Mouse (Mus musculus) heart, postnatal 10 days (tissue): Measurements from ENCODE around the gene H2al1j. TPM values are rescaled to one million over a fixed set of nuclear protein-coding genes. Genes with fewer than 3 reads are reported as not detected.
"Not testable (repeated sequence)": the region's sequence is repeated elsewhere in the genome, so short reads cannot be mapped to it uniquely, and the experiment has no call there.

Source experiments
- DNase-seq, 2 experiments: peaks; one replicate each; pipeline ENCODE4 v3.0.0; 2021
- intact Hi-C: fragments of 180-260 bp; cut with DNase I; formaldehyde crosslinking; loops from one replicate; pipeline ENCODE4 v1.15.1; 2025
- total RNA-seq, 2 experiments: library from RNA; stranded (reverse); gene quantifications; 2 replicates each; pipeline ENCODE4 v1.2.3; 2021

H2al1j gene
- not detected for total RNA-seq

GRCm38 (mm10) chrX:11327522-11327921 lies at the start of gene H2al1j:
Gene H2al1j, plus strand, starts transcription at chrX:11327822.
- DNase-seq, intact Hi-C loops: not testable (repeated sequence)

DNA sequence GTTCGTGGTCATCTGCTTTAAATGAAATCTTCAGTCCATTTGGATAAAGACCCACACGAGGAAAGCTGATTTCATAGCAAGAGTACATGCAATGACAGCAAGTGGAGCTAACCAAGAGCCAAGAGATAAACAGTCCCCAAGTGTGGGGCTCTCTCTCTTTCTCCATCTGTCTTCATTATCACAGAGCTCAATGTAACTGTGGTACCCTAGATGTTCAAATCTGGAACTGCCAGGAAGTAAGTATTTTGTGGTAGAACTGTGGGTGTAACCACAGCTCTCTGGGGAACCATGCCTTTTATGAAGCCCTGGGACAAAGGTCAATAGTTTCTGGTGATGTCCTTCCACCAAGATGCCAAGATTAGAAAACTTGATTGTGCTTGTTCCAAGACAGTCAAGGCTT lies 46.9 kb upstream of the H2al1j start:
- intact Hi-C loops = no loop called here
- no peak for DNase-seq

DNA sequence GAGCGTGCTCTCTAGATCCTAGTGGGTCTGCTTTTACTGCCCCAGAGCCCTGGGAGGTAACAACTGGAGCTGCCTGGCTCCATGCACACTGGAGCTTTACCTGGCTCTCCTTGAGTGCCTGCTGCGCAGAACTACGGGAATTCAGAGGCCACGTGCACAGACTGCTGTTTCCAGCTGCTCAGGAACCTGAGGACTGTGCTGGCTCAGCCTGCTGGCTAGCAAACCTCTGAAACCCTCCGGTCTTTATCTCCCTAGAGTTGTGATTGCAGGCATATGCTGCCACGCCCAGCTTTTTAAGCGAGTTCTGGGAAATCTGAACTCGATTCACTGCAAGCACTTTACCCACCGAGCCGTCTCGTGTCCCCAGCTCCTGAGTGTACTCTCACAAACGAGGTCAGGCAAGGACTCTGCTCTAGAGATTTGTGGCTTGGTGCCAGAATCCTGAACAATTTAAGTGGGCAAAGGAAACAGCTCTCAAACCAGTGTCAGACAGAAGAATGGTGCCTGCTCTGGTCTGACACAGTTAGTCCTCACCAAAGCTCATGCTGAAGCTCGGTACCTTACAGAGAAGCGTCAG lies 39.2 kb upstream of the H2al1j start:
- DNase-seq = peak; percentile 50 to 55
- intact Hi-C loops = loop anchor here (5.0 kb wide), 1 partner anchor 54 kb away; no protein-coding TSS in a partner anchor

DNA sequence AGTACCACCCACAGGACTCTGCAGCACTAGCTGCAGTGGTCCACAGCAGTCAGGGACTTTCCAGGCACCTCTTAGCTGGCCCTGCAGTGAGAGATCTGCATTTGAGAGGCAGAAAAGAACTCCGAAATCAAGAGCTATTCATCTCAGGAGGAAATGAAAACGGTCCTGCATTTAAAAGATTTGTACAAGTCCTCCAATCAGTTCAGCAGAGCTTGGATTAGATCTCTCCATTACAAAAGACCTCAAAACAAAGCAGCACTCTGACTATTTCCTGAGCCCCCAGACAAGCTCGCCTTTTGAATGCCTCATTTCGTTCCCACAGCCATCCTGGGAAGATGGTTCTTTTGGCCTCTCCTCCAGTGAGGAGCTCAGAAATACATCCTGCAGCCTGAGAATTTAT lies 38.4 kb upstream of the H2al1j start:
- intact Hi-C loops = loop anchor here (5.0 kb wide), 1 partner anchor 53 kb away; no protein-coding TSS in a partner anchor
- DNase-seq = no peak

- intact Hi-C loops, DNase-seq: not testable (repeated sequence)
Measured at GRCm38 (mm10) chrX:11298957-11299356, 28.7 kb upstream of the H2al1j start, which contains the start of gene H2al1a. Gene H2al1a, plus strand, starts transcription at chrX:11299257.

- DNase-seq, intact Hi-C loops: not testable (repeated sequence)
Measured at GRCm38 (mm10) chrX:11302132-11302531, 25.5 kb upstream of the H2al1j start, which contains the start of gene H2al1b. Gene H2al1b, plus strand, starts transcription at chrX:11302432.

DNA sequence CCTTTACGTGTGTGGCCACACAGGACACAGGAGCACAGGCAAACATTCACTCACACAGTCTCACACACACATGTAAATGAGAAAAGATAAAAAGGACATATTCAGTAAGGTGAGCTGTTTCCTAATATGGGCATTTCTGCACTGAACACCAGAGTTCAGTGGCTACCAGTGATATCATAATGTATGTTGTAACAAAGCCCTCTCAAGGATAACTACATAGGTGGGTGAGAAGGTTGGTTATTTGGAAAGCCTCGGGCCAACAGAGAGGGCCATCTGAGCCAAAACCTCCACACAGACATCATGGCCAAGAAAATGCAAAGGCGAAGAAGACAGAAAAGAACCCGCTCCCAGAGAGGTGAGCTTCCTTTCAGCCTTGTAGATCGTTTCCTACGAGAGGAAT lies 22.3 kb upstream of the H2al1j start, which contains the start of gene H2al1c:
Gene H2al1c (plus strand): TSS at position 301 of the 400 bp plus-strand sequence.
- DNase-seq, intact Hi-C loops: not testable (repeated sequence)

GRCm38 (mm10) chrX:11308524-11308923 lies 19.1 kb upstream of the H2al1j start, which contains the start of gene H2al1d:
Gene H2al1d, plus strand, starts transcription at chrX:11308824.
- DNase-seq = not testable (repeated sequence)

DNA sequence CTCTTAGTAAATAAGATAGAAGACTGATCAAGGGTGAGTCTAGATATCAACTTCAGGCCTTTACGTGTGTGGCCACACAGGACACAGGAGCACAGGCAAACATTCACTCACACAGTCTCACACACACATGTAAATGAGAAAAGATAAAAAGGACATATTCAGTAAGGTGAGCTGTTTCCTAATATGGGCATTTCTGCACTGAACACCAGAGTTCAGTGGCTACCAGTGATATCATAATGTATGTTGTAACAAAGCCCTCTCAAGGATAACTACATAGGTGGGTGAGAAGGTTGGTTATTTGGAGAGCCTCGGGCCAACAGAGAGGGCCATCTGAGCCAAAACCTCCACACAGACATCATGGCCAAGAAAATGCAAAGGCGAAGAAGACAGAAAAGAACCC lies 16.0 kb upstream of the H2al1j start, which contains the start of gene H2al1e:
Gene H2al1e (plus strand): TSS at position 301 of the 400 bp plus-strand sequence.
- DNase-seq, intact Hi-C loops: not testable (repeated sequence)

More at GRCm38 (mm10) chrX:11308524-11308923, 19.1 kb upstream of the H2al1j start, which contains the start of gene H2al1d:
- intact Hi-C loops = not testable (repeated sequence)

- DNase-seq, intact Hi-C loops: not testable (repeated sequence)
Measured at GRCm38 (mm10) chrX:11314858-11315257, 12.8 kb upstream of the H2al1j start, which contains the start of gene H2al1f. Gene H2al1f, plus strand, starts transcription at chrX:11315158.

DNA sequence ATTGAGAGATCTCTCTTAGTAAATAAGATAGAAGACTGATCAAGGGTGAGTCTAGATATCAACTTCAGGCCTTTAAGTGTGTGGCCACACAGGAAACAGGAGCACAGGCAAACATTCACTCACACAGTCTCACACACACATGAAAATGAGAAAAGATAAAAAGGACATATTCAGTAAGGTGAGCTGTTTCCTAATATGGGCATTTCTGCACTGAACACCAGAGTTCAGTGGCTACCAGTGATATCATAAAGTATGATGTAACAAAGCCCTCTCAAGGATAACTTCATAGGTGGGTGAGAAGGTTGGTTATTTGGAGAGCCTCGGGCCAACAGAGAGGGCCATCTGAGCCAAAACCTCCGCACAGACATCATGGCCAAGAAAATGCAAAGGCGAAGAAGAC lies 9.7 kb upstream of the H2al1j start, which contains the start of gene H2al1g:
Gene H2al1g (plus strand): TSS at position 301 of the 400 bp plus-strand sequence.
- DNase-seq, intact Hi-C loops: not testable (repeated sequence)

DNA sequence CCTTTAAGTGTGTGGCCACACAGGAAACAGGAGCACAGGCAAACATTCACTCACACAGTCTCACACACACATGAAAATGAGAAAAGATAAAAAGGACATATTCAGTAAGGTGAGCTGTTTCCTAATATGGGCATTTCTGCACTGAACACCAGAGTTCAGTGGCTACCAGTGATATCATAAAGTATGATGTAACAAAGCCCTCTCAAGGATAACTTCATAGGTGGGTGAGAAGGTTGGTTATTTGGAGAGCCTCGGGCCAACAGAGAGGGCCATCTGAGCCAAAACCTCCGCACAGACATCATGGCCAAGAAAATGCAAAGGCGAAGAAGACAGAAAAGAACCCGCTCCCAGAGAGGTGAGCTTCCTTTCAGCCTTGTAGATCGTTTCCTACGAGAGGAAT lies 6.4 kb upstream of the H2al1j start, which contains the start of gene H2al1h:
Gene H2al1h (plus strand): TSS at position 301 of the 400 bp plus-strand sequence.
- DNase-seq, intact Hi-C loops: not testable (repeated sequence)

GRCm38 (mm10) chrX:11324359-11324758 lies 3.3 kb upstream of the H2al1j start, which contains the start of gene H2al1i:
Gene H2al1i, plus strand, starts transcription at chrX:11324659.
- intact Hi-C loops, DNase-seq: not testable (repeated sequence)

DNA sequence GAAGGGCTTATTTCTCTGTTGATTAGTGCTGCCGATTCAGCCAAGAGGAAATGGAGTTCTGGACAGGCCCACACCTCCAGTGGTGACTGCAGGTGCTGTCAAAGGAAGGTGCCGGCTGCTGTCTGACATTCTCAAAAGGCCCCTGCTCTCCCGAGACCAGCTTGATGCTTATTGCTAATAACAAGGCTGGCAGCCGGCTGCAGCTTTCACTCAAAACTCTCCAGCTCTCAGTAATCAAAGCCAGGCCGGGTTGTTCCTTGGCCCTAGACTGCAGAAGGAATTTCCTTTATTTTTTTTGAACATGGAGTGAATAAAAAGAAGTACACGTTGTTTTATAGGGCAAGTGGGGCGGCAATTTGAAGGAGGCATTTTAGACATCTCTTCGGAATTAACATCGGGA lies 18.1 kb downstream of the H2al1j start:
- intact Hi-C loops = no loop called here
- peak; percentile 4 to 10 for DNase-seq

- DNase-seq = no peak
- intact Hi-C loops = no loop called here
Measured at GRCm38 (mm10) chrX:11346756-11347155, 19.1 kb downstream of the H2al1j start.

- no peak for DNase-seq
- intact Hi-C loops = no loop called here
Measured at GRCm38 (mm10) chrX:11360823-11361222, 33.2 kb downstream of the H2al1j start.

DNA sequence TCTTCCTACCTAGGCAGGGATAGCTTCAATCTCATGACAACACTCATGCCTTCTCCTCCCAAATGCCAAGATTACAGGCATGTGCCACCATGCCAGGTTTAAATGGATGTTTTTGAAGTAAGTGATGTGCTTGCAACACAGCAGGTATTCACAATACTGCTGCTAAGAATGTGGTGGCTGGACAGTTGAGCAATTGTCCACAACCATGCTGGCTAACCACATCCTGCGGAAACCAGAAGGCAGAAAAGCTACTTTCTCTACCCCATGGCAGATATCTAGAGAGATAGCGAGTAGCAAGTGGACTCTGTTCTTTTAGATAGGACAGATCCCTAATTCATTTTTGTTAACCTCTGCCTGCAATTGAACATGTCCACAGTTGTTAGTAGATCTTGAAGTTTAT lies 33.6 kb downstream of the H2al1j start:
- DNase-seq = no peak
- intact Hi-C loops = no loop called here

GRCm38 (mm10) chrX:11363890-11364289 lies 36.3 kb downstream of the H2al1j start:
- DNase-seq = no peak
- intact Hi-C loops = no loop called here

DNA sequence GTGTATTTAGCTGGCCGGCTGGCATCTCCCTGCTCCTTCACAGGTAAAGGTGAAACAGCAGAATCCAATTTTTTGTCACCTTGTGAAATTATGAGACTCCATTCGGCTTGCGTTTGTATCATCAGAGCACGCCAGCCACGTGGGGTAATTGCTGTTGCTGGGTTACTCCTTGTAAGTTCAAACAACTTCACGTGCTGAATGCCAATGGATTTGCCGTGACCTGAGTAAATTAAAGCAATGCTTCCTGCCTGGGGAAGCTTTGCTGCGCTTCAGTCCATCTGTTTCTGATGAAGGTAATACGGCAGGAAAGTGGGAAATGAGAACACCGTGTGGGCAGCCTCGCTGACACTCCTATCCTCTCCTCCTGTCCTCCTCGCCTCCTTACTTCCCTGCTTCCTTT lies 37.5 kb downstream of the H2al1j start:
- intact Hi-C loops = no loop called here
- no peak for DNase-seq
